Mouse (Mus musculus) skeletal muscle tissue, adult 2 months (tissue): Measurements from ENCODE around the gene Ubash3a.

Experiments used
- DNase-seq: peaks from one replicate; pipeline ENCODE4 v3.0.0-alpha.2; 2012; ENCODE audit warnings: low read depth, low spot score

Ubash3a gene

GRCm38 (mm10) chr17:31216068-31216955, 8.6 kb downstream of the Ubash3a start:
- no peak for DNase-seq

GRCm38 (mm10) chr17:31222810-31223310, 15.2 kb downstream of the Ubash3a start:
- no peak for DNase-seq

- peak; percentile 9 for DNase-seq
Observed at GRCm38 (mm10) chr17:31223835-31224234, 16.2 kb downstream of the Ubash3a start.

GRCm38 (mm10) chr17:31224591-31224990, 16.9 kb downstream of the Ubash3a start:
- DNase-seq, result no peak

GRCm38 (mm10) chr17:31226368-31226767, 18.7 kb downstream of the Ubash3a start:
- no peak for DNase-seq

- DNase-seq, result no peak
Observed at GRCm38 (mm10) chr17:31226931-31227330, 19.3 kb downstream of the Ubash3a start.

- no peak for DNase-seq
Observed at GRCm38 (mm10) chr17:31231780-31232179, 24.1 kb downstream of the Ubash3a start.

GRCm38 (mm10) chr17:31232251-31233010, 24.8 kb downstream of the Ubash3a start:
- DNase-seq, result no peak

GRCm38 (mm10) chr17:31235915-31236314, 28.2 kb downstream of the Ubash3a start:
- no peak for DNase-seq

- DNase-seq, result no peak
Observed at GRCm38 (mm10) chr17:31238234-31239020, 30.8 kb downstream of the Ubash3a start.

GRCm38 (mm10) chr17:31241156-31241555, 33.5 kb downstream of the Ubash3a start:
- no peak for DNase-seq

GRCm38 (mm10) chr17:31242764-31243163, 35.1 kb downstream of the Ubash3a start:
- DNase-seq, result no peak

GRCm38 (mm10) chr17:31245321-31245720, 37.6 kb downstream of the Ubash3a start:
- DNase-seq, result no peak

- DNase-seq, result no peak
Observed at GRCm38 (mm10) chr17:31247144-31247543, 39.5 kb downstream of the Ubash3a start.

GRCm38 (mm10) chr17:31253951-31254350, 46.3 kb downstream of the Ubash3a start:
- DNase-seq, result no peak

GRCm38 (mm10) chr17:31254463-31254931, 46.8 kb downstream of the Ubash3a start:
- DNase-seq, result peak; percentile 78

GRCm38 (mm10) chr17:31257149-31257548, 49.5 kb downstream of the Ubash3a start:
- no peak for DNase-seq

- no peak for DNase-seq
Observed at GRCm38 (mm10) chr17:31257898-31258297, 50.2 kb downstream of the Ubash3a start.

- peak; percentile 72 for DNase-seq
Observed at GRCm38 (mm10) chr17:31258310-31258865, 50.7 kb downstream of the Ubash3a start.

GRCm38 (mm10) chr17:31259145-31259544, 51.5 kb downstream of the Ubash3a start:
- DNase-seq, result no peak

- DNase-seq, result no peak
Observed at GRCm38 (mm10) chr17:31259825-31260224, 52.2 kb downstream of the Ubash3a start.
